Mouse (Mus musculus): ENCODE measurements at regions not wholly inside any gene's neighbourhood (a gene's known extent, or its start where the extent isn't known, plus 50 kb on each side); places are given as distances from the start of the nearest gene placed in this dataset.
A peak's percentile ranks its signal among the peaks of the same experiment; 100 is the strongest.

GRCm38 (mm10) chr13:54301677-54302076, 69.5 kb upstream of the Cplx2 start:
- Histone ChIP-seq H3K27ac (ENCODE audit: insufficient read depth, low read length) (no peak overlapping the region; the same call in 1 of the 2 replicates), H3K4me3 (ENCODE audit: insufficient read depth, low read length) (peak overlapping the region; percentile 69; the same call in 1 of the 2 replicates)
- TF ChIP-seq POLR2A (IDR thresholded peaks at IDR 0.05; ENCODE audit: extremely low read depth, insufficient read depth, low read length) = no peak
- no peak for TF ChIP-seq CTCF (IDR thresholded peaks at IDR 0.05; ENCODE audit: extremely low read depth, insufficient read depth, low read length)

GRCm38 (mm10) chr13:54302351-54303070, 68.6 kb upstream of the Cplx2 start:
- peak overlapping the region; percentile 99 for H3K27ac ChIP-seq (ENCODE audit: insufficient read depth, low read length)
- TF ChIP-seq POLR2A (IDR thresholded peaks at IDR 0.05; ENCODE audit: extremely low read depth, insufficient read depth, low read length) (peak; percentile 19; the same call in 1 of the 2 replicates), CTCF (IDR thresholded peaks at IDR 0.05; ENCODE audit: extremely low read depth, insufficient read depth, low read length) (no peak)
- peak overlapping the region; percentile 69 for H3K4me3 ChIP-seq (ENCODE audit: insufficient read depth, low read length)
- peaks cover 3% of the 10 kb centered on the region; the same call in 1 of the 2 replicates for H3K4me1 ChIP-seq (ENCODE audit: control insufficient read depth, insufficient read depth, low read length)

More at GRCm38 (mm10) chr13:54301677-54302076, 69.5 kb upstream of the Cplx2 start:
- H3K4me1 ChIP-seq (ENCODE audit: control insufficient read depth, insufficient read depth, low read length) = peaks cover 3% of the 10 kb centered on the region; the same call in 1 of the 2 replicates

- H3K4me3 ChIP-seq (ENCODE audit: insufficient read depth, low read length) = peak overlapping the region; percentile 69
- H3K27ac ChIP-seq (ENCODE audit: insufficient read depth, low read length) = peak overlapping the region; percentile 99
- peak; percentile 86 for TF ChIP-seq POLR2A (IDR thresholded peaks at IDR 0.05; ENCODE audit: extremely low read depth, insufficient read depth, low read length)
- TF ChIP-seq CTCF (IDR thresholded peaks at IDR 0.05; ENCODE audit: extremely low read depth, insufficient read depth, low read length) = no peak
- peaks cover 6% of the 10 kb centered on the region for H3K4me1 ChIP-seq (ENCODE audit: control insufficient read depth, insufficient read depth, low read length)
These were observed 67.9 kb upstream of the Cplx2 start for GRCm38 (mm10) chr13:54303071-54303924.

GRCm38 (mm10) chr13:54304251-54304650, 66.9 kb upstream of the Cplx2 start:
- TF ChIP-seq CTCF (IDR thresholded peaks at IDR 0.05; ENCODE audit: extremely low read depth, insufficient read depth, low read length) = no peak
- no peak for TF ChIP-seq POLR2A (IDR thresholded peaks at IDR 0.05; ENCODE audit: extremely low read depth, insufficient read depth, low read length)
- Histone ChIP-seq H3K4me3 (ENCODE audit: insufficient read depth, low read length) (peak overlapping the region; percentile 69; the same call in 1 of the 2 replicates), H3K4me1 (ENCODE audit: control insufficient read depth, insufficient read depth, low read length) (peaks cover 9% of the 10 kb centered on the region), H3K27ac (ENCODE audit: insufficient read depth, low read length) (no peak overlapping the region)

- TF ChIP-seq CTCF (IDR thresholded peaks at IDR 0.05; ENCODE audit: extremely low read depth, insufficient read depth, low read length) (no peak), POLR2A (IDR thresholded peaks at IDR 0.05; ENCODE audit: extremely low read depth, insufficient read depth, low read length) (no peak)
- peaks cover 26% of the 10 kb centered on the region for H3K4me1 ChIP-seq (ENCODE audit: control insufficient read depth, insufficient read depth, low read length)
- H3K27ac ChIP-seq (ENCODE audit: insufficient read depth, low read length) = no peak overlapping the region
- no peak overlapping the region for H3K4me3 ChIP-seq (ENCODE audit: insufficient read depth, low read length)
These were observed 62.6 kb upstream of the Cplx2 start for GRCm38 (mm10) chr13:54308591-54308990.

GRCm38 (mm10) chr13:54309354-54309753, 61.8 kb upstream of the Cplx2 start:
- TF ChIP-seq CTCF (IDR thresholded peaks at IDR 0.05; ENCODE audit: extremely low read depth, insufficient read depth, low read length) (no peak), POLR2A (IDR thresholded peaks at IDR 0.05; ENCODE audit: extremely low read depth, insufficient read depth, low read length) (no peak)
- Histone ChIP-seq H3K27ac (ENCODE audit: insufficient read depth, low read length) (peak overlapping the region; percentile 39; the same call in 1 of the 2 replicates), H3K4me1 (ENCODE audit: control insufficient read depth, insufficient read depth, low read length) (peaks cover 24% of the 10 kb centered on the region), H3K4me3 (ENCODE audit: insufficient read depth, low read length) (no peak overlapping the region)

GRCm38 (mm10) chr13:54310144-54310543, 61.0 kb upstream of the Cplx2 start:
- Histone ChIP-seq H3K4me3 (ENCODE audit: insufficient read depth, low read length) (no peak overlapping the region), H3K4me1 (ENCODE audit: control insufficient read depth, insufficient read depth, low read length) (peaks cover 24% of the 10 kb centered on the region), H3K27ac (ENCODE audit: insufficient read depth, low read length) (no peak overlapping the region)
- no peak for TF ChIP-seq POLR2A (IDR thresholded peaks at IDR 0.05; ENCODE audit: extremely low read depth, insufficient read depth, low read length)
- no peak for TF ChIP-seq CTCF (IDR thresholded peaks at IDR 0.05; ENCODE audit: extremely low read depth, insufficient read depth, low read length)

GRCm38 (mm10) chr13:54311327-54312026, 59.7 kb upstream of the Cplx2 start:
- H3K4me3 ChIP-seq (ENCODE audit: insufficient read depth, low read length) = no peak overlapping the region
- peaks cover 25% of the 10 kb centered on the region for H3K4me1 ChIP-seq (ENCODE audit: control insufficient read depth, insufficient read depth, low read length)
- TF ChIP-seq CTCF (IDR thresholded peaks at IDR 0.05; ENCODE audit: extremely low read depth, insufficient read depth, low read length) (no peak), POLR2A (IDR thresholded peaks at IDR 0.05; ENCODE audit: extremely low read depth, insufficient read depth, low read length) (no peak)
- H3K27ac ChIP-seq (ENCODE audit: insufficient read depth, low read length) = 0 out of 2 replicates have a peak overlapping the region, but pooled peaks have one; percentile 14

Measured in cortical plate, adult 2 months (tissue).